Mouse (Mus musculus) testis, adult 2 months (tissue): Measurements from ENCODE around the gene Rhbdd1.

Source experiments
- CTCF ChIP-seq: fragments of 200-500 bp; IDR thresholded peaks from 2 replicates; pipeline ENCODE4 v1.5.1; 2012; ENCODE audit warnings: low read depth, mild to moderate bottlenecking, inconsistent platforms, low read length, moderate library complexity; ENCODE audit not compliant: control insufficient read depth, insufficient read depth, insufficient replicate concordance
- POLR2A ChIP-seq: fragments of 200-500 bp; IDR thresholded peaks from 2 replicates; pipeline ENCODE4 v1.6.1; 2012; ENCODE audit warnings: low read depth, mild to moderate bottlenecking, inconsistent platforms, low read length, moderate library complexity; ENCODE audit not compliant: control insufficient read depth

DNA sequence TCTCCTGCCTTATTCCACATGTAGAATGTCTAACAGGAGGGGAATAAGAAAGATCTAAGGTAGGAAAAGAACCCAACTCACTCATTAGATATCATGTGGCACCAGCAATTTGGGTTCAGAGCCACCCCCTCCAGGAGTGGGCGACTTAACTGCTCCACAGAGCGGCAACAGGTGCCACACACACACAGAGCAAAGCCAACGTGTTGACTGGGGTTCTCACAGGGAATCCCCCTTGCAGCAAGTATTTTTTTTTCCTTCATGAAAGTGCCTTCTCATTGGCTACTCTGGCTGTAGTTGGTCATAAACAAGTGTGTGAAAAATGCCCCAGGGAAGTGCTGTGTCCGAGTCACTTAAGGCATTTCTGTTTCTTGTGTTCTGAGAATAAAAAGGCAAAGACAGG, 127.3 kb downstream of the Rhbdd1 start:
- TF ChIP-seq CTCF (no peak), POLR2A (no peak)
